In genomic region chr8:70926396-70926795, GRCm38 (mm10) we compare ENCODE assay signal across 23 mouse cellular contexts. TPM values are rescaled to one million over a fixed set of nuclear protein-coding genes. Genes with fewer than 3 reads are reported as not detected.
"Had no signal": no experiment of that assay in that cellular context is flagged by ENCODE, and none has a peak within 500 bp of the region (broad histone marks: within the 10 kb centered on the region; RNA-seq: fewer than 3 reads in every experiment).

No protein-coding gene starts in this region.

- H3K36me3 ChIP-seq: neural tube, embryonic 12.5 days had no signal

- H3K4me3 ChIP-seq: kidney, embryonic 15.5 days; limb, embryonic 12.5 days; limb, embryonic 15.5 days; midbrain, embryonic 12.5 days; midbrain, embryonic 15.5 days; neural tube, embryonic 12.5 days; neural tube, embryonic 15.5 days had no signal

- H3K9ac ChIP-seq: kidney, embryonic 15.5 days; limb, embryonic 12.5 days; limb, embryonic 15.5 days; liver, embryonic 14.5 days; liver, postnatal 0 days; lung, embryonic 14.5 days; midbrain, embryonic 12.5 days; midbrain, embryonic 15.5 days; neural tube, embryonic 12.5 days; neural tube, embryonic 15.5 days had no signal

- H3K27ac ChIP-seq: kidney, embryonic 15.5 days; limb, embryonic 12.5 days; limb, embryonic 15.5 days; liver, embryonic 14.5 days; macrophage; midbrain, embryonic 12.5 days; midbrain, embryonic 15.5 days; neural tube, embryonic 12.5 days; neural tube, embryonic 15.5 days; stomach, postnatal 0 days had no signal

- H3K4me1 ChIP-seq: kidney, embryonic 15.5 days; limb, embryonic 12.5 days; limb, embryonic 15.5 days; midbrain, embryonic 12.5 days; midbrain, embryonic 15.5 days; neural tube, embryonic 12.5 days had no signal

- ATAC-seq: liver, postnatal 0 days; lung, postnatal 0 days; midbrain, embryonic 15.5 days had no signal

- DNase-seq: kidney, adult 11 months; kidney, adult 8-10 months; kidney, postnatal 14 days; kidney, postnatal 4 days; left cerebral cortex, postnatal 4 days; liver, postnatal 0 days; lung, embryonic 14.5 days; right cerebral cortex, adult 18-20 months; right cerebral cortex, postnatal 14 days; right cerebral cortex, postnatal 4 days; thymus, postnatal 25 days had no signal

- H3K9me3 ChIP-seq: kidney, embryonic 15.5 days; limb, embryonic 12.5 days; limb, embryonic 15.5 days; midbrain, embryonic 12.5 days; midbrain, embryonic 15.5 days; neural tube, embryonic 12.5 days; neural tube, embryonic 15.5 days had no signal

- H3K4me2 ChIP-seq: kidney, embryonic 15.5 days; limb, embryonic 12.5 days; limb, embryonic 15.5 days; liver, embryonic 11.5 days; lung, embryonic 14.5 days; midbrain, embryonic 12.5 days; midbrain, embryonic 15.5 days; neural tube, embryonic 12.5 days; neural tube, embryonic 15.5 days had no signal

- H3K27me3 ChIP-seq: kidney, embryonic 15.5 days; limb, embryonic 12.5 days; limb, embryonic 15.5 days; midbrain, embryonic 12.5 days; midbrain, embryonic 15.5 days; neural tube, embryonic 12.5 days; neural tube, embryonic 15.5 days had no signal

RNA-seq across cellular contexts. Expression of gene Slc5a5, which starts 33.8 kb away (rescaled TPM):
- polyA plus RNA-seq: liver, postnatal 0 days; macrophage had no signal
